Mouse (Mus musculus): ENCODE data around the gene Pih1d2.
"Not testable (repeated sequence)": the region's sequence is repeated elsewhere in the genome, so short reads cannot be mapped to it uniquely, and the experiment has no call there.

Pih1d2 gene

GRCm38 (mm10) chr9:50617794-50618330, 741 bp downstream of the Pih1d2 start:
- DNase-seq (ENCODE audit: low read depth, low spot score): no peak

GRCm38 (mm10) chr9:50630903-50631302, 13.8 kb downstream of the Pih1d2 start:
- not testable (repeated sequence) for DNase-seq (ENCODE audit: low read depth, low spot score)

GRCm38 (mm10) chr9:50632016-50632688, 15.0 kb downstream of the Pih1d2 start:
- no peak for DNase-seq (ENCODE audit: low read depth, low spot score)

- peak; percentile 18 for DNase-seq (ENCODE audit: low read depth, low spot score)
These were observed 15.9 kb downstream of the Pih1d2 start for GRCm38 (mm10) chr9:50633059-50633458.

GRCm38 (mm10) chr9:50634270-50634669, 17.1 kb downstream of the Pih1d2 start:
- no peak for DNase-seq (ENCODE audit: low read depth, low spot score)

GRCm38 (mm10) chr9:50646826-50647370, 29.8 kb downstream of the Pih1d2 start:
- DNase-seq (ENCODE audit: low read depth, low spot score): no peak

- DNase-seq (ENCODE audit: low read depth, low spot score): no peak
These were observed 33.4 kb downstream of the Pih1d2 start for GRCm38 (mm10) chr9:50650503-50650902.

- no peak for DNase-seq (ENCODE audit: low read depth, low spot score)
These were observed 41.3 kb downstream of the Pih1d2 start for GRCm38 (mm10) chr9:50658391-50658790.

- peak; percentile 27 for DNase-seq (ENCODE audit: low read depth, low spot score)
These were observed 41.8 kb downstream of the Pih1d2 start for GRCm38 (mm10) chr9:50658941-50659388.

- peak; percentile 98 for DNase-seq (ENCODE audit: low read depth, low spot score)
These were observed 42.5 kb downstream of the Pih1d2 start, which contains the start of gene Dlat for GRCm38 (mm10) chr9:50659392-50660217. Gene Dlat, minus strand, starts transcription at chr9:50659780.

GRCm38 (mm10) chr9:50660431-50660830, 43.3 kb downstream of the Pih1d2 start:
- DNase-seq (ENCODE audit: low read depth, low spot score): peak; percentile 51

GRCm38 (mm10) chr9:50664826-50665225, 47.7 kb downstream of the Pih1d2 start:
- DNase-seq (ENCODE audit: low read depth, low spot score): peak; percentile 35

- no peak for DNase-seq (ENCODE audit: low read depth, low spot score)
These were observed 49.3 kb downstream of the Pih1d2 start for GRCm38 (mm10) chr9:50666442-50666841.

- DNase-seq (ENCODE audit: low read depth, low spot score): no peak
These were observed 50.7 kb downstream of the Pih1d2 start for GRCm38 (mm10) chr9:50667579-50668498.

- peak; percentile 57 for DNase-seq (ENCODE audit: low read depth, low spot score)
These were observed 53.6 kb downstream of the Pih1d2 start for GRCm38 (mm10) chr9:50670690-50671089.
